Mouse (Mus musculus) bone marrow macrophage, adult 2 months (primary cell): ENCODE measurements around the gene Rwdd3. TPM values are rescaled to one million over a fixed set of nuclear protein-coding genes. Genes with fewer than 3 reads are reported as not detected.

Source experiments
- H3K27ac ChIP-seq: 2 replicates; pipeline ENCODE4 v1.5.1; 2012; ENCODE audit warnings: low read depth, low read length; ENCODE audit not compliant: insufficient read depth
- H3K4me1 ChIP-seq: 2 replicates; pipeline ENCODE4 v1.6.1; 2012; ENCODE audit warnings: low read length; ENCODE audit not compliant: control insufficient read depth, insufficient read depth
- H3K4me3 ChIP-seq: 2 replicates; pipeline ENCODE4 v1.5.1; 2012; ENCODE audit warnings: mild to moderate bottlenecking, low read length, moderate library complexity; ENCODE audit not compliant: insufficient read depth
- CTCF ChIP-seq: IDR thresholded peaks from 2 replicates; pipeline ENCODE4 v1.5.1; 2012; ENCODE audit warnings: low read depth, mild to moderate bottlenecking, low read length, moderate library complexity
- POLR2A ChIP-seq: IDR thresholded peaks from 2 replicates; pipeline ENCODE4 v1.6.1; 2012; ENCODE audit warnings: mild to moderate bottlenecking, low read depth, low read length, borderline replicate concordance
- polyA plus RNA-seq: library from polyadenylated mRNA; stranded (reverse); fragments of >200 nt; gene quantifications from 2 replicates; pipeline ENCODE4 v1.2.4, GENCODE M21; 2012; ENCODE audit not compliant: missing spikeins, insufficient read depth, insufficient read length

The Rwdd3 gene
- polyA plus RNA-seq: 3.8 and 6.2 TPM in 2 replicates

DNA sequence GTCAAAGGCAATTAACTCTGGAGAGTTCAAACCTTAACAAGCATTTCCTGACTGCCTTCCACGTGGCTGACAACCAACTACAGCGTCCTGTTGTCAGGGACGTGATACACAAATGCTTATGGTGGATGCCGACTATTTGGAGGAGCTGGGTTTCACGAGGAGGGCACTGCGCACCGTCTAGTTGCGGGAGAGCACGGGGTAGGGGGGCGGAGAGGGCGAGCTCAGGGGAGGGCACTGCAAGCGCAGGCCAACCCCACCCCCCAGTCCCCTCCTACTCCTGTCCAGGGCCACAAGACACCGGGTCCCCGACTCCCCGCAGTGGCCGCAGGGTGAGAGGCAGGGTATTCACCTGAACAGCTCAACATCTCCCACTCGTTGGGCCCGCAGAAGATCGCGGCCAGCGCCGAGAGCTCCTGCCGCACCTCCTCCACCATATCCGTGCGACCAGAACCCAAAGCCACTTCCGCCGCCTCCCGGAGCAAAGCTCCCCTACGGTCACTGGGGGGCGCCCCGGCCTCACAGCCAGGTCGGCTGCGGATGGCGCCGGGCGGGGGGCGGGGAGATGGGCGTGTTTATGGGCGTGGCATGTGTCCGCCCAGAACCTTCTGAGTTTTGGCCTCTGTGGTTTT, at the start of gene Rwdd3:
Gene Rwdd3, minus strand, starts transcription at position 453 of the 629 bp plus-strand sequence.
- peaks cover 6% of the 10 kb centered on the region for H3K4me1 ChIP-seq
- peak within 1 kb of the TSS; percentile 87 for H3K4me3 ChIP-seq
- TF ChIP-seq CTCF (peak; percentile 49), POLR2A (no peak)
- H3K27ac ChIP-seq: no peak within 1 kb of the TSS

DNA sequence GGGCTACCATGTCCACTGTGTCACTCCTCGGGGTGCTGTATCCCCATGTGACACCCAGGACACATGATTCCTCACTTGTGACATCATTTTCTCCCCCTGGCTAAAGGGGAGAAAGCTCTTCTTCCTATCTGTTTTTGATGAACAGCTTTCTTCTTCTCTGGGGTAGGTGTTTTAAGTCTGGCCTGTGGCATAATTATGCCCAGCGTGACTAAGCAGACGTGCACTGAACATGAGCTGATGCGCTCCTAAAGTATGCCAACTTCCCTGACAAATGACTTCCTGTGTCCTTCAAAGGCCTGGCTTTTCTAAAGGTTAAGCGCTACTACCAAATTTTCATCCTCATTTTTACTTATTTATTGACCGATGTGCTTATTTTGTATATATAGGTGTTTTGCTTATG, 45.5 kb upstream of the Rwdd3 start:
- Histone ChIP-seq H3K27ac (no peak overlapping the region), H3K4me1 (no peaks in the 10 kb centered on the region)

DNA sequence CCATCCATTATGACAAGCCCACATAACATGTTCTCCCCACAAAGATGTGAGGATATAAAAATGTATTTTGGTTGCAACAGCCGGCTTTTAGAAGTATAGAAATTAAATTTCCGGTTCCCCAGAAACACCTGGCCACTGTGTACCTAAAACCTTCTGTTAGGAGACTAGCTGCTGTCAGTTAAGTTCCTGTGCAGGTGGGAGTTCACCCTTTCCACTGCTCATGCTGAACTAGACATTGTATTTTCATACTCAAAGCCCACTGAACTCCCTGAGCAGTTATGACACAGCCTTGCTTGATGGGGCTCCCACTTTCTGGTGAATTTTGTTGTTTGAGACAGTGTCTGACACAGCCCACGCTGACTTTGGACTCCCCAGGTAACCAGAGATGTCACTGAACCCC, 42.0 kb upstream of the Rwdd3 start:
- no peak overlapping the region for H3K27ac ChIP-seq
- no peak for TF ChIP-seq POLR2A
- TF ChIP-seq CTCF: no peak

More for the DNA sequence above, 45.5 kb upstream of the Rwdd3 start:
- no peak overlapping the region for H3K4me3 ChIP-seq
- TF ChIP-seq POLR2A (no peak), CTCF (no peak)

GRCm38 (mm10) chr3:121212156-121212555, 40.7 kb upstream of the Rwdd3 start:
- no peak overlapping the region for H3K27ac ChIP-seq
- no peak for TF ChIP-seq CTCF
- TF ChIP-seq POLR2A: no peak
- no peaks in the 10 kb centered on the region for H3K4me1 ChIP-seq

More for the DNA sequence above, 42.0 kb upstream of the Rwdd3 start:
- Histone ChIP-seq H3K4me3 (no peak overlapping the region), H3K4me1 (no peaks in the 10 kb centered on the region)

GRCm38 (mm10) chr3:121208994-121209393, 37.5 kb upstream of the Rwdd3 start:
- Histone ChIP-seq H3K4me1 (no peaks in the 10 kb centered on the region), H3K4me3 (no peak overlapping the region), H3K27ac (no peak overlapping the region)
- TF ChIP-seq POLR2A (no peak), CTCF (no peak)

More at GRCm38 (mm10) chr3:121212156-121212555, 40.7 kb upstream of the Rwdd3 start:
- H3K4me3 ChIP-seq: no peak overlapping the region

DNA sequence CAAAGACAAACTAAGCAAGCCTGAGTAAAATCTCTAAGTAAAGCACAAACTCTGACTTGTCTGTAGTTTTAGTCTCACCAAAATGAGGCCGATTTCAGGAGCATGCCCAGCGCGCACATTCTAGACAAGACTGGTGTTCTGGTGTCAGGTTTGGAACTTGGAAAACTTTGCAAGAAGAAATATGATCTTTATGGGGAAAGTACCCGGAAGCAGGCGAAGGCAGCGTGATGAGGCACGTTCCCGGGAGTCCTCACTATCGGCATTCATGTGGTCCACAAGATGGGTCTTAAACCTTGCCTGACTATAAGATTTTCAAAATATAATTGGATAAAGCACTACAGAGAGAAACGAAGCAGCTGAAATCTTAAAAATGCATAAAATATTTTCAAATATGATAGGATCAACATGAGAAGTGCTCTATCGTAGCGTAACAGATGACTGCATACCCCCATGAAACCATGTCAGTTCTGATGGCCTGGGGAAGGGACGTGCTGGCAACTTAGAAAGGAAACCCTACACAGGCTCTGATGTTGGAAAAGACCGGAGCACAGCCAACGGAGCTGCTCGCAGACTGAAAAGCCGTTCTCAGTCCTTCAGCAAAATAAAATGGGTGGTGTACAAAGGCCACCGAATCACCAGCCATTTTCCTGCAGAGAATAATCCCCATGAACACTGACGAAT, 34.8 kb upstream of the Rwdd3 start:
- TF ChIP-seq CTCF (no peak), POLR2A (no peak)
- no peak overlapping the region for H3K27ac ChIP-seq
- H3K4me1 ChIP-seq: no peaks in the 10 kb centered on the region
- no peak overlapping the region for H3K4me3 ChIP-seq

DNA sequence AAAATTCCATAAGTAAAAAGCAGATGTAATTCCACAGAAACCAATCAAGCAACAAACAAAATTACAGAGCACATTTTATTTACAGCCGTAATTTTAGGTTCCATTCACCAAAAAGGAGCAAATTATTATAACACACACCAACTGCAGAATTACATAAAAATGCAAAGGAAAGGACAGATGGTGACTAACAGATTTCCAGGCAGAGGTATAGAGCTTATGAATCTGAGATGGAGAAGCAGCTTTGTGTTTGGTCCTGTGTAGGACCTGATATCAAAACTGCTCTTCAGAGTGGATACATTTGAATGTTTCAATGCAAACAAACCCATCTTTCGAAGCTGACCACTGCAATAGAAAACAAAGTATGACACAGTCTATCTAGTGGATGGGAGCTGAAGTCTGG, 31.1 kb upstream of the Rwdd3 start:
- TF ChIP-seq CTCF (no peak), POLR2A (no peak)
- Histone ChIP-seq H3K27ac (no peak overlapping the region), H3K4me3 (no peak overlapping the region), H3K4me1 (no peaks in the 10 kb centered on the region)

DNA sequence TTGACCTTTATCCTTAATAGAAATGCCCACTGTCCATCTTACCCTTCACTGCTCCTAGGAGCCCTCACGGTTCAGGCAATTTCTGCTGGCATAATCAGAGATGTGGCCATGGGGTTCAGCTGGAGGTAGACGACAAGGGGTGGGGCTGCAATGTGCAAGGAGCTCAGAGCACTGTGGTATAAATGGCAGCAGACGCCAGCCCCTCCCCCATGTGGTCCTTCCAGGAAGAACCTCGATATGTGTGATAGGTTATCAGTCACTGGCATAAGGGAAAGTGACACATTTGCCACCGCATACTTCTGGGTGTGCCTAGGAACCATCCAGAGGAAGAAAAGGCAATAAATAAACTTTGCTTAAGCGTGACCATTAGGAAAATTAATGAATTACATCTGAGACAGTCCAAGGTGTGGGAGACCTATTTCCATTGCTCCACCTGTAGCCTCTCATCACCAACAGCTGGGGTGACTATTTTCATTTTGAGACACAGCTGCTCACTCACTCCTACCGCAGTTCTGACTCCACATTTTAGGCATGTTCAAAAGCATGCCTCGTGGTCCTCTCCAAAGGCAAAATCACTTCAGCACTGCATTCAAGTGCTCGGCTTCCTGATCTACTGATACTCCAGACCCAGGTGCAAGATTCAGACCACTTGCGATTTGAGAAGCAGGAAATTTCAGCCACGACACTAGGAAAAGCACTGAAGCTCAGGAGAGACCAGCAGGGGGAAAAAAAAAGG, 29.7 kb upstream of the Rwdd3 start:
- no peaks in the 10 kb centered on the region for H3K4me1 ChIP-seq
- H3K4me3 ChIP-seq: no peak overlapping the region
- no peak overlapping the region for H3K27ac ChIP-seq
- TF ChIP-seq CTCF: no peak
- TF ChIP-seq POLR2A: no peak

- no peak overlapping the region for H3K27ac ChIP-seq
- H3K4me3 ChIP-seq: no peak overlapping the region
- TF ChIP-seq CTCF (no peak), POLR2A (no peak)
- H3K4me1 ChIP-seq: no peaks in the 10 kb centered on the region
Measured at GRCm38 (mm10) chr3:121189199-121189598, 17.7 kb upstream of the Rwdd3 start.
